Mouse (Mus musculus) forebrain, embryonic 10.5 days (tissue): Measurements from ENCODE around the gene Pink1. TPM values are rescaled to one million over a fixed set of nuclear protein-coding genes. Genes with fewer than 3 reads are reported as not detected.

Source experiments
- DNase-seq: peaks from one replicate; pipeline ENCODE4 v3.0.0-alpha.2; 2017; ENCODE audit warnings: low spot score; ENCODE audit errors: extremely low spot score
- H3K27ac ChIP-seq: fragments of 300-500 bp; sonication (generic); 2 replicates; pipeline ENCODE4 v1.5.1; 2016; ENCODE audit warnings: mild to moderate bottlenecking
- H3K27me3 ChIP-seq: fragments of 300-500 bp; sonication (generic); 2 replicates; pipeline ENCODE4 v1.6.1; 2016; ENCODE audit warnings: mild to moderate bottlenecking; ENCODE audit not compliant: poor library complexity, severe bottlenecking
- H3K36me3 ChIP-seq: fragments of 300-500 bp; sonication (generic); replicated peaks from 2 replicates; pipeline ENCODE4 v1.6.1; 2016; ENCODE audit warnings: mild to moderate bottlenecking, moderate library complexity
- H3K4me1 ChIP-seq: fragments of 300-500 bp; sonication (generic); 2 replicates; pipeline ENCODE4 v1.6.1; 2016
- H3K4me3 ChIP-seq: fragments of 300-500 bp; sonication (generic); 2 replicates; pipeline ENCODE4 v1.5.1; 2016; ENCODE audit warnings: mild to moderate bottlenecking, moderate library complexity
- H3K9me3 ChIP-seq: fragments of 300-500 bp; sonication (generic); 2 replicates; pipeline ENCODE4 v1.6.1; 2016; ENCODE audit warnings: mild to moderate bottlenecking, moderate library complexity
- WGBS: fragments of 180-500 bp; shearing (Covaris S2); methylation state at CpG from one replicate; pipeline ENCODE4 v1.1.7; 2016; 5-methylcytosine and 5-hydroxymethylcytosine counted together
- polyA plus RNA-seq: library from polyadenylated mRNA; unstranded; fragments of >200 nt; fragmentation: Nextera tagmentation; extraction: Ambion mirVana; gene quantifications from 2 replicates; pipeline ENCODE4 v1.2.1, GENCODE M21; 2016

Gene Pink1
- polyA plus RNA-seq, 1 experiment from 2014 or later, result 24.6 TPM

DNA sequence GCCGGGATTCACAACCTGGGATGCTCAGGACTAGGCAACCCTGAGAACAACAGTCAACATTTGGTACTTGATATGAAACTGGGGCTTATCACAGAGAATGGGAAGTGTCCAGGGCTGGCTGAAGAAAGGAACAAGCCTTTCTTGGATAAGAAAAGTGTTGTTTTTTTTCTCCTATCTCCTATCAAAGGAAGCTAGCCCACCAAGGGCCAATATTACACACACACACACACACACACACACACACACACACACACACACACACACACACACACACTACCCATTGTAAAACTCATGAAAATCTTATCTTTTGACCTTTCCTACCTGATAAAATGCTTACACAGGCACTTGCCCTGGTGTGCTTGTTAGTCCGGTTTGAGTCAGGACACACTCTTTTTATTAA is 29.4 kb upstream of the Pink1 start:
- 89% methylated on average over 2 of the region's 2 CpGs for WGBS
- Histone ChIP-seq H3K27me3 (peaks cover 2% of the 10 kb centered on the region), H3K27ac (no peak overlapping the region), H3K4me1 (no peaks in the 10 kb centered on the region), H3K36me3 (no peaks in the 10 kb centered on the region), H3K9me3 (no peaks in the 10 kb centered on the region; the same call in 1 of the 2 replicates), H3K4me3 (no peak overlapping the region)
- DNase-seq, result no peak

DNA sequence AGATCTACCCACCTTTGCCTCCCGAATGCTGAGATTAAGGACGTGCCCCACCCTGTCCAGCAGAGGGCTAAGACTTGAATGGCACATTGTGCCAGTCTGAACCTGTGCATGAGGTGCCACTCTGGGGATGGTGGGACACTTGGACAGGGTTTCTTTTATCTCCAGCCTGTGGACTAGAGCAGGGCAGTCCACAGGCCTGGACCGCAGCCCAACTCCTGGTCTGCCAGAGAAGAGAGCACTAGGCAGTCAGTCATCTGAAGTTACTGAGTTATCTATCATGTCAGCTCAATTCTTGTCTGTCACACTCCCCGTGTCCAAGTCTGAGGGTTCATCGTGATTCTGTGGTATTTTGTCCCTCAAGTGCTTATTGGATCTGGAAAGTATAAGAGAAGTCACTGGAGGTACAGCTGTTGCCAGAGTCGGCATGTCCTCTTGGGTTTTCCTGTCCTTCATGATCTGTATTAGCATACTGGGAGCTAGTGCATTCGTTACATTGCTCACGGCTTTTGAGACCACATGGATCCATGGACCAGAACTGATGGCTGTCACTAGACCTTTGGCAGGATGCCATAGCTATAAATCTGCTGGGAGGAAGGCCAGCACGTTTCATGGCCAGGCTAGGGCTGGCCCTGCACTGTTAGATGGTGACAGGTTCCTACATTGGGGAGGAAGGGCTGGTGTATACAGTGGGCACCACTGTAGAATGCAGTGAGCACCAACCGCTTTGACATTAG is 27.5 kb upstream of the Pink1 start:
- Histone ChIP-seq H3K36me3 (no peaks in the 10 kb centered on the region), H3K9me3 (no peaks in the 10 kb centered on the region; the same call in 1 of the 2 replicates), H3K27ac (no peak overlapping the region), H3K4me3 (no peak overlapping the region), H3K4me1 (no peaks in the 10 kb centered on the region), H3K27me3 (no peaks in the 10 kb centered on the region)
- no peak for DNase-seq
- WGBS, result 89% methylated on average over 10 of the region's 10 CpGs

GRCm38 (mm10) chr4:138352692-138353091 is 26.6 kb upstream of the Pink1 start:
- H3K27me3 ChIP-seq, result no peaks in the 10 kb centered on the region
- H3K4me1 ChIP-seq, result no peaks in the 10 kb centered on the region
- H3K4me3 ChIP-seq, result no peak overlapping the region
- no peaks in the 10 kb centered on the region; the same call in 1 of the 2 replicates for H3K9me3 ChIP-seq
- no peak overlapping the region for H3K27ac ChIP-seq
- H3K36me3 ChIP-seq, result no peaks in the 10 kb centered on the region
- WGBS, result 82% methylated on average over 6 of the region's 6 CpGs
- no peak for DNase-seq

DNA sequence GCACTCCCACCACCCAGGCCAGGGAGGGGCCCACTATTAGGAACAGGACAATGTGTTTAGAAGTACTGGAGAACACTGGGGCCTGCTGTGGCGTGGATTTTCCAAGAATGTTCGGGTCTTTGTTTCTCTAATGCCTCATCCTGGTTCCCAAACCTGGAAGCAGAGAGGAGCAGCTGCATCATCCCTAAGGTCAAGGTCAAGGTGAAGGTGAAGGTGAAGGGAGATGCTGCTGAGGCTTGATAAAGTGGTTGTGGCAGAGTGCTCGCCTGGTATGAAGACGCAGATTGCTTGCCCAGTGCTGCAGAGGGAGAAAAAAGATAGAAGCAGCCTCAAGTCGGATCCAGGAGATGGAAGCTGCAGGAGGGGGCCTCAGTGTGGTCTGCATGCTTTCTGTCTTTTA is 25.7 kb upstream of the Pink1 start:
- no peaks in the 10 kb centered on the region for H3K36me3 ChIP-seq
- no peak overlapping the region for H3K4me3 ChIP-seq
- no peaks in the 10 kb centered on the region for H3K27me3 ChIP-seq
- 90% methylated on average over 5 of the region's 5 CpGs for WGBS
- no peaks in the 10 kb centered on the region for H3K4me1 ChIP-seq
- DNase-seq, result no peak
- H3K27ac ChIP-seq, result no peak overlapping the region
- no peaks in the 10 kb centered on the region; the same call in 1 of the 2 replicates for H3K9me3 ChIP-seq

GRCm38 (mm10) chr4:138348716-138349115 is 22.6 kb upstream of the Pink1 start:
- no peak for DNase-seq
- Histone ChIP-seq H3K9me3 (no peaks in the 10 kb centered on the region; the same call in 1 of the 2 replicates), H3K36me3 (no peaks in the 10 kb centered on the region), H3K4me3 (no peak overlapping the region), H3K27me3 (no peaks in the 10 kb centered on the region), H3K27ac (no peak overlapping the region), H3K4me1 (no peaks in the 10 kb centered on the region)
- 85% methylated on average over 7 of the region's 7 CpGs for WGBS

- DNase-seq, result no peak
- Histone ChIP-seq H3K27ac (no peak overlapping the region), H3K4me3 (no peak overlapping the region), H3K36me3 (no peaks in the 10 kb centered on the region), H3K27me3 (no peaks in the 10 kb centered on the region), H3K4me1 (no peaks in the 10 kb centered on the region), H3K9me3 (no peaks in the 10 kb centered on the region; the same call in 1 of the 2 replicates)
- 89% methylated on average over 1 of the region's 1 CpGs for WGBS
Measured at GRCm38 (mm10) chr4:138347280-138347679, 21.2 kb upstream of the Pink1 start.

DNA sequence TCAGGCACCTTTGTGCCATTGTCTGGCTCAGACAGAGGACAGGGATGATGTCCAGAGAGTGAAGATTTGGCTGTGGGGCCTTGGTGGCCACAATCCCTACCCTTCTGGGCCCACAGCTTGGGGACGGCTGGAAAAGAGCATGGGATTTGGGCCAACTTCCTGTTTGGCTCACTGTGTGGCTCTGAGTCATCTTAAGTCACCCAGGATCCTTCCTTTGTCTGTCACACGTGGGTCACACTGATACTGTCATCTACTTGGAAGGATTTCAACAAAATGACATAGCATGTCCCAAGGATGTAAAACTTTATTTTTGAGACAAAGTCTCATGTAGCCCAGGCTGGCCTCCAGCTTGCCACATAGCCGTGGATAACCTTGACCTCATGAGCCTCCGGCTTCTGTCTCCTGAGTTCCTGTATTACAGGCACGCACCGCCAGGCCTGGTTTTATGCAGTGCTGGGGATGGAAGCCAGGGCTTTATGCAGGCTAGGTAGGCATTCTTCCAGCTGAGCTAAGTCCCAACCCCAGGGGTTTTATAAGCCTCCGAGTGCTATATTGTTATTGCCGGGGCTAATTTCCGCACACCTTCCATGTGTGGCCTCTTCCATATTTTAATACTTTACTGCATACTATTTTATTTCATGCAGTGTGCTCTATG is 18.9 kb upstream of the Pink1 start:
- Histone ChIP-seq H3K4me1 (no peaks in the 10 kb centered on the region), H3K27ac (no peak overlapping the region), H3K27me3 (no peaks in the 10 kb centered on the region), H3K36me3 (no peaks in the 10 kb centered on the region), H3K9me3 (no peaks in the 10 kb centered on the region), H3K4me3 (no peak overlapping the region)
- DNase-seq, result no peak
- 84% methylated on average over 9 of the region's 9 CpGs for WGBS

DNA sequence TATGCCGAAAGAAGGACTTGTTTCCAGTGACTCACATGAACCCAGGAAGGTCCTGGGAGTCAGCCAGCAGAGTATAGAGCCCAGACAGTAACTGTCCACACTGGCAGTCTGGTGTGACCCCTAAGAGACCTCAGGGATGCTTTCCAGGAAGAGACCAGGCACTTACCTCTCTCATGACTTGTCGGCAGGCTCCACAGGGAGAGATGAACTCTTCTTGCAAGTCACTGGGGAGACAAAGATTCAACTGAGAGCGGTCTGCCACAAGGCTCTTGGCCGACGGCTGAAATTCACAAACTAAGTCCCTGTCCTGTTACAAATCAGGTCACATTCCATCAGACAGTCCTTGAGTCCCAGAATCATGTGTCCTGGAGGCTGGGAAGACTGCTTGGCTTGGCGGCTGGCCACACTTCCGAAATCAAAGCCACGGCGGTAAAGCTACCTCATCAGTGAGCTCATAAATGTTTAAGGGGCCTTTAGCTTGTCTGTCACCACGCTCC is 17.3 kb upstream of the Pink1 start:
- Histone ChIP-seq H3K36me3 (no peaks in the 10 kb centered on the region), H3K27me3 (no peaks in the 10 kb centered on the region), H3K27ac (no peak overlapping the region), H3K9me3 (no peaks in the 10 kb centered on the region), H3K4me1 (no peaks in the 10 kb centered on the region), H3K4me3 (no peak overlapping the region)
- 88% methylated on average over 10 of the region's 10 CpGs for WGBS
- DNase-seq, result no peak

DNA sequence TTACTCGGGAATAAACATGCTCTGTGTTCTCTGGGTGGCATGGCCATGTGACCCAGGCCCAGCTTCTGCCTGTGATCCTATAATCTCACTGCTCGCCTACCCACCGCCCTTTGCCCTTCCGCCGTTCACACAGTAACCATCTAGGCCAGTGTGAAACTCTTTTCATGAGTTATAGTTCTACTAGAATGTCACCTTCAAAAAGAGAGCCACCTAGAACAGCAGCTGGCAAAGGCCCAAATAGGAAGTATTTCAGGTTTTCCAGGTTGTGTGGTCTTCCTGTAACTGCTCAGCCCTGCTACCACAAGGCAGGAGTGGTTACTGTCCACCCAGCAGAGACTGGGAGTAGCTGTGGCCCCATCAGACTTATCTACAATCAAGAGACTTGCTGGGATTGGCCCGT is 16.7 kb upstream of the Pink1 start:
- WGBS, result 89% methylated on average over 6 of the region's 6 CpGs
- no peak for DNase-seq
- Histone ChIP-seq H3K4me1 (no peaks in the 10 kb centered on the region), H3K27me3 (no peaks in the 10 kb centered on the region), H3K4me3 (no peak overlapping the region), H3K27ac (no peak overlapping the region), H3K36me3 (no peaks in the 10 kb centered on the region), H3K9me3 (no peaks in the 10 kb centered on the region)

- Histone ChIP-seq H3K27me3 (no peaks in the 10 kb centered on the region), H3K36me3 (no peaks in the 10 kb centered on the region), H3K4me1 (no peaks in the 10 kb centered on the region), H3K9me3 (no peaks in the 10 kb centered on the region), H3K4me3 (no peak overlapping the region), H3K27ac (no peak overlapping the region)
- no peak for DNase-seq
- 90% methylated on average over 7 of the region's 7 CpGs for WGBS
Measured at GRCm38 (mm10) chr4:138342048-138342447, 15.9 kb upstream of the Pink1 start.

- H3K4me1 ChIP-seq, result no peaks in the 10 kb centered on the region
Measured at GRCm38 (mm10) chr4:138341393-138341792, 15.3 kb upstream of the Pink1 start.

GRCm38 (mm10) chr4:138339963-138340362 is 13.9 kb upstream of the Pink1 start:
- Histone ChIP-seq H3K9me3 (no peaks in the 10 kb centered on the region), H3K4me1 (no peaks in the 10 kb centered on the region), H3K36me3 (no peaks in the 10 kb centered on the region), H3K27ac (no peak overlapping the region), H3K4me3 (no peak overlapping the region), H3K27me3 (no peaks in the 10 kb centered on the region)
- no peak for DNase-seq
- WGBS, result 35% methylated on average over 4 of the region's 4 CpGs

More at GRCm38 (mm10) chr4:138341393-138341792, 15.3 kb upstream of the Pink1 start:
- no peak for DNase-seq
- 74% methylated on average over 8 of the region's 8 CpGs for WGBS
- Histone ChIP-seq H3K9me3 (no peaks in the 10 kb centered on the region), H3K27ac (no peak overlapping the region), H3K27me3 (no peaks in the 10 kb centered on the region), H3K36me3 (no peaks in the 10 kb centered on the region), H3K4me3 (no peak overlapping the region)

DNA sequence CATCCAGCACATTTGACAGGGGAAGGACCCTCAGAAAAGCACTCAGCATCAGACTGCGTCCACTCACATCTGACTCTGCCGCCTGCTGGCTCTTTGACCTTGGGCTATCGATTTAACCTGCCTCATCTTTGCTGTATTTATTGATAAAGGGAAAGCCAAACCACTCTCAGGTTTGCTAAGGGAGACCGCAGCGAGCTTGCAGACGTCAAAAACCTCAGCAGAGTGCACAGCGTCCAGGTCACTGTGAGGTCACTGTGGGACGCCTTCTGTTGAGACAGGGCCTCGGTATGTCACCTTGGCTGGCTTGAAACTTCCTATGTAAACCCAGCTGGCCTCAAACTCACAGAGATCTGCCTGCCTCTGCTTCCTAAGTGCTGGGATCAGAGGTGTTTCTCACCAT is 11.2 kb upstream of the Pink1 start:
- WGBS, result 83% methylated on average over 9 of the region's 9 CpGs
- DNase-seq, result no peak
- Histone ChIP-seq H3K4me3 (no peak overlapping the region), H3K4me1 (no peaks in the 10 kb centered on the region), H3K27ac (no peak overlapping the region), H3K27me3 (no peaks in the 10 kb centered on the region), H3K9me3 (no peaks in the 10 kb centered on the region), H3K36me3 (no peaks in the 10 kb centered on the region)
